Mouse (Mus musculus) midbrain, embryonic 13.5 days (tissue): ENCODE results near the gene Tmtc3. TPM values are rescaled to one million over a fixed set of nuclear protein-coding genes. Genes with fewer than 3 reads are reported as not detected.
"Not testable (repeated sequence)": the region's sequence is repeated elsewhere in the genome, so short reads cannot be mapped to it uniquely, and the experiment has no call there.

ENCODE experiments used
- ATAC-seq: fragments of 200-750 bp; cut with Nextera tagmentation; 2 replicates; pipeline ENCODE4 v1.8.0; 2017; ENCODE audit warnings: mild to moderate bottlenecking, moderate TSS enrichment, moderate library complexity
- H3K27ac ChIP-seq: fragments of 300-500 bp; sonication (generic); 2 replicates; pipeline ENCODE4 v1.5.1; 2015; ENCODE audit warnings: inconsistent platforms, mild to moderate bottlenecking, moderate library complexity
- H3K27me3 ChIP-seq: fragments of 300-500 bp; sonication (generic); 2 replicates; pipeline ENCODE4 v1.6.1; 2015; ENCODE audit warnings: mild to moderate bottlenecking, inconsistent platforms
- H3K36me3 ChIP-seq: fragments of 300-500 bp; sonication (generic); 2 replicates; pipeline ENCODE4 v1.6.1; 2015; ENCODE audit warnings: mild to moderate bottlenecking, inconsistent platforms
- H3K4me1 ChIP-seq: fragments of 300-500 bp; sonication (generic); replicated peaks from 2 replicates; pipeline ENCODE4 v1.6.1; 2015; ENCODE audit warnings: inconsistent platforms
- H3K4me2 ChIP-seq: fragments of 300-500 bp; sonication (generic); replicated peaks from 2 replicates; pipeline ENCODE4 v1.6.1; 2015; ENCODE audit warnings: moderate library complexity, mild to moderate bottlenecking, inconsistent platforms
- H3K4me3 ChIP-seq: fragments of 300-500 bp; sonication (generic); replicated peaks from 2 replicates; pipeline ENCODE4 v1.5.1; 2015; ENCODE audit warnings: mild to moderate bottlenecking, inconsistent platforms
- H3K9ac ChIP-seq: fragments of 300-500 bp; sonication (generic); replicated peaks from 2 replicates; pipeline ENCODE4 v1.6.1; 2015; ENCODE audit warnings: mild to moderate bottlenecking, inconsistent platforms
- H3K9me3 ChIP-seq: fragments of 300-500 bp; sonication (generic); 2 replicates; pipeline ENCODE4 v1.6.1; 2016; ENCODE audit warnings: mild to moderate bottlenecking, inconsistent platforms
- WGBS: fragments of 180-500 bp; shearing (Covaris S2); methylation state at CpG from one replicate; pipeline ENCODE4 v1.1.7; 2015; 5-methylcytosine and 5-hydroxymethylcytosine counted together
- polyA plus RNA-seq: library from polyadenylated mRNA; unstranded; fragments of >200 nt; fragmentation: Nextera tagmentation; extraction: Ambion mirVana; gene quantifications from 2 replicates; pipeline ENCODE4 v1.2.1, GENCODE M21; 2015

Tmtc3 gene
- polyA plus RNA-seq, 1 experiment from 2014 or later, result 11.8 TPM

GRCm38 (mm10) chr10:100427592-100427991, 59.6 kb downstream of the Tmtc3 start:
- no peaks in the 10 kb centered on the region for H3K27me3 ChIP-seq
- 88% methylated on average over 2 of the region's 2 CpGs for WGBS
- no peaks in the 10 kb centered on the region for H3K4me1 ChIP-seq
- ATAC-seq, result no peak
- no peak overlapping the region for H3K27ac ChIP-seq
- H3K36me3 ChIP-seq, result no peaks in the 10 kb centered on the region
- no peak overlapping the region for H3K9ac ChIP-seq
- H3K9me3 ChIP-seq, result no peaks in the 10 kb centered on the region
- no peak overlapping the region for H3K4me2 ChIP-seq
- H3K4me3 ChIP-seq, result no peak overlapping the region

DNA sequence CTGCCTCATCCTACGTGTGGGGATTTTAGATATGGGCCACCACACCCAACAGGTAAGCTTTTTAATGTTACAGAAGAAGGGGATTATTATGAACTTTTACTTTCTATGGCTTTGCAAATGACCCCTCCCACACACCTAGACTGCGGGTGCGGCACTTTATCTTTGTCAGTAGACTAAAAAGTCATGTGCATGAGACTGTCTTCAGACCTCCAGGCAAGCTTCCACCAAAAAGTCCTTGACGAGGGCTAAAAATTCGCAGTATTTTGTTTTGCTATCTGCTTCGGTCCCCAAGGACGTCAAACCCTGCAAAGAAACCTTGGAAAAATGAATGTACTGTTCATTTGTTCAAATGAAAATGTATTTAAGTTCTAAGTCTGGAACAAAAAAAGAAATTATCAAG, 71.6 kb downstream of the Tmtc3 start:
- no peaks in the 10 kb centered on the region for H3K4me1 ChIP-seq
- H3K4me2 ChIP-seq, result no peak overlapping the region
- H3K9ac ChIP-seq, result no peak overlapping the region
- 90% methylated on average over 7 of the region's 7 CpGs for WGBS
- no peaks in the 10 kb centered on the region for H3K27me3 ChIP-seq
- no peak for ATAC-seq
- H3K36me3 ChIP-seq, result no peaks in the 10 kb centered on the region
- H3K4me3 ChIP-seq, result no peak overlapping the region
- no peaks in the 10 kb centered on the region for H3K9me3 ChIP-seq
- no peak overlapping the region for H3K27ac ChIP-seq

DNA sequence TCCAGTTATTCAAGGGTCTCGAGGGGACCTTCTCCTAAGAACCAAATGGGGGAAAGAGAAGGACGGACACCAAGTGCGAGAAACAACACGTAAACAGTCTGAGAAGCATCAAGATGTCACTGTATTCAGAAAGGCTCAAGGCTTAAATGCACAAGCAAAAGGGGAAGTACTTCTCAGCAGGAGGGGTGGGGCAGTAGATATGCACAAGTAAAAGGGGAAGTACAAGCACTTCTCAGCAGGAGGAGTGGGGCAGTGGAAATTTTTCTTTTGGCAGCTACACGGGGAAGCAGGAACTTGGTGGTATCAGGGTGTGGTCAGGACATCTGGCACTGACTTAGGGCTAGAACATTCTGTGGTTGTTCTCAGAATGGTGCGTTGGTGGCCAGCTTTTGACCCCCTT, 84.8 kb downstream of the Tmtc3 start:
- H3K9me3 ChIP-seq, ATAC-seq, H3K4me1 ChIP-seq, H3K27ac ChIP-seq, H3K4me2 ChIP-seq, H3K4me3 ChIP-seq, H3K36me3 ChIP-seq, H3K9ac ChIP-seq, H3K27me3 ChIP-seq: not testable (repeated sequence)
- WGBS, result 87% methylated on average over 6 of the region's 6 CpGs

Other genes with a start within 250 kb of the Tmtc3 start
- gene Gm4301, start 151.7 kb downstream of the Tmtc3 start, polyA plus RNA-seq, result not detected in 2 replicates
- gene Gm4302, start 146.5 kb downstream of the Tmtc3 start, polyA plus RNA-seq, result not detected in 2 replicates
- not detected in 2 replicates for gene Gm4303, start 141.4 kb downstream of the Tmtc3 start, polyA plus RNA-seq
- gene Gm4305, start 136.3 kb downstream of the Tmtc3 start, polyA plus RNA-seq, result not detected in 2 replicates
- gene Gm4307, start 126.0 kb downstream of the Tmtc3 start, polyA plus RNA-seq, result not detected in 2 replicates
- gene Gm4312, start 104.8 kb downstream of the Tmtc3 start, polyA plus RNA-seq, result not detected in 2 replicates
- gene Cep290, start 208 bp upstream of the Tmtc3 start, polyA plus RNA-seq, result 6.9 and 7.0 TPM in 2 replicates
- 11.6 and 13.4 TPM in 2 replicates for gene 4930430F08Rik, start 103.1 kb upstream of the Tmtc3 start, polyA plus RNA-seq
- 0.13 TPM in 1 of 2 replicates, not detected in the other for gene 1700017N19Rik, start 103.1 kb upstream of the Tmtc3 start, polyA plus RNA-seq